Mouse (Mus musculus) neural tube, embryonic 10.5 days (tissue): ENCODE results near the gene Gm10999.
"Not testable (repeated sequence)": the region's sequence is repeated elsewhere in the genome, so short reads cannot be mapped to it uniquely, and the experiment has no call there.

Experiments
- DNase-seq: peaks from one replicate; pipeline ENCODE4 v3.0.0-alpha.2; 2017; ENCODE audit warnings: low spot score; ENCODE audit errors: extremely low spot score

Gene Gm10999

GRCm38 (mm10) chr8:129131561-129131960 lies at the start of gene Gm10999:
TSS of gene Gm10999 (minus strand) at chr8:129131661.
- DNase-seq: no peak

GRCm38 (mm10) chr8:129133475-129133874 lies 2.0 kb upstream of the Gm10999 start:
- DNase-seq: no peak

- not testable (repeated sequence) for DNase-seq
Measured at GRCm38 (mm10) chr8:129115761-129116160, 15.7 kb downstream of the Gm10999 start.
